Mouse (Mus musculus) CH12.LX (cell line): ENCODE data around the gene 1700029P11Rik. TPM values are rescaled to one million over a fixed set of nuclear protein-coding genes. Genes with fewer than 3 reads are reported as not detected.

Experiments
- DNase-seq: peaks from one replicate; pipeline ENCODE4 v3.0.0-alpha.2; 2013; ENCODE audit errors: extremely low read depth
- H3K27ac ChIP-seq: 2 replicates; pipeline ENCODE4 v1.5.1; 2012; ENCODE audit warnings: low read depth, mild to moderate bottlenecking, control low read depth, moderate library complexity; ENCODE audit not compliant: insufficient read depth
- H3K27me3 ChIP-seq: replicated peaks from 2 replicates; pipeline ENCODE3; 2012; ENCODE audit warnings: inconsistent platforms
- H3K36me3 ChIP-seq, 2 experiments: replicated peaks in 1 of 2; 2 replicates each; pipeline versions ENCODE3 to v1.6.1; 2012; ENCODE audit warnings: inconsistent platforms in 1 of 2, low read length in 1 of 2, mild to moderate bottlenecking in 1 of 2, mixed read lengths in 1 of 2, moderate library complexity in 1 of 2; ENCODE audit not compliant: control insufficient read depth in 1 of 2, insufficient read depth in 1 of 2
- H3K4me1 ChIP-seq, 2 experiments: 2 replicates each; pipeline ENCODE4 v1.6.1; 2012; ENCODE audit warnings: inconsistent platforms in 1 of 2, moderate library complexity in 1 of 2; ENCODE audit not compliant: insufficient read depth in 2 of 2, control insufficient read depth in 1 of 2
- H3K4me2 ChIP-seq: 2 replicates; pipeline ENCODE4 v1.6.1; 2012; ENCODE audit warnings: low read depth, mild to moderate bottlenecking, control low read depth; ENCODE audit not compliant: poor library complexity, insufficient read depth, severe bottlenecking
- H3K4me3 ChIP-seq, 3 experiments: fragments of 150-350 bp in 1 of 3; sonication (generic) in 1 of 3; replicated peaks in 1 of 3; 2 replicates each; pipeline versions ENCODE3 to v1.5.1; 2011 to 2012; ENCODE audit warnings: low read depth in 2 of 3, low read length in 2 of 3, mild to moderate bottlenecking in 2 of 3, moderate library complexity in 2 of 3, control low read depth in 1 of 3, improper control_type of control experiment in 1 of 3, inconsistent platforms in 1 of 3, mixed read lengths in 1 of 3; ENCODE audit not compliant: poor library complexity in 1 of 3
- H3K79me2 ChIP-seq: replicated peaks from 2 replicates; pipeline ENCODE4 v1.6.1; 2012; ENCODE audit warnings: mild to moderate bottlenecking, moderate library complexity; ENCODE audit not compliant: control insufficient read depth, poor library complexity, insufficient read depth, severe bottlenecking; ENCODE audit errors: extremely low read depth
- H3K9ac ChIP-seq: 2 replicates; pipeline ENCODE4 v1.6.1; 2012; ENCODE audit warnings: low read depth, mild to moderate bottlenecking, control low read depth, moderate library complexity; ENCODE audit not compliant: insufficient read depth
- H3K9me3 ChIP-seq: replicated peaks from 2 replicates; pipeline ENCODE3; 2012; ENCODE audit warnings: low read length, inconsistent platforms, mixed read lengths
- BHLHE40 ChIP-seq: IDR thresholded peaks from 2 replicates; pipeline ENCODE4 v1.6.1; 2011; ENCODE audit warnings: mild to moderate bottlenecking, low read depth, low read length, improper control_type of control experiment
- CHD1 ChIP-seq: IDR thresholded peaks from 2 replicates; pipeline ENCODE4 v1.6.1; 2012; ENCODE audit warnings: low read depth, low read length, improper control_type of control experiment, inconsistent platforms
- E2F4 ChIP-seq: IDR thresholded peaks from 2 replicates; pipeline ENCODE4 v1.6.1; 2011; ENCODE audit warnings: low read depth, low read length, improper control_type of control experiment; ENCODE audit not compliant: insufficient replicate concordance
- ELF1 ChIP-seq: IDR thresholded peaks from 2 replicates; pipeline ENCODE4 v1.6.1; 2014; ENCODE audit warnings: low read depth, mild to moderate bottlenecking, inconsistent platforms, low read length, improper control_type of control experiment
- EP300 ChIP-seq: IDR thresholded peaks from 2 replicates; pipeline ENCODE4 v1.6.1; 2011; ENCODE audit warnings: low read length, improper control_type of control experiment
- IRF4 ChIP-seq: IDR thresholded peaks from 2 replicates; pipeline ENCODE4 v1.6.1; 2014; ENCODE audit warnings: low read depth, mild to moderate bottlenecking, inconsistent platforms, low read length, improper control_type of control experiment
- JUN ChIP-seq: IDR thresholded peaks from 2 replicates; pipeline ENCODE4 v1.6.1; 2011; ENCODE audit warnings: low read depth, mild to moderate bottlenecking, low read length, improper control_type of control experiment, moderate library complexity; ENCODE audit not compliant: insufficient read depth
- KAT2A ChIP-seq: IDR thresholded peaks from 2 replicates; pipeline ENCODE4 v1.6.1; 2012; ENCODE audit warnings: low read length, improper control_type of control experiment, inconsistent platforms; ENCODE audit not compliant: insufficient replicate concordance
- MAFK ChIP-seq: IDR thresholded peaks from 2 replicates; pipeline ENCODE4 v1.6.1; 2011; ENCODE audit warnings: low read length, improper control_type of control experiment; ENCODE audit not compliant: insufficient replicate concordance
- MAX ChIP-seq: IDR thresholded peaks from 2 replicates; pipeline ENCODE4 v1.6.1; 2011; ENCODE audit warnings: low read length, improper control_type of control experiment
- MAZ ChIP-seq: IDR thresholded peaks from 2 replicates; pipeline ENCODE4 v1.6.1; 2012; ENCODE audit warnings: low read depth, mild to moderate bottlenecking, inconsistent platforms, low read length, improper control_type of control experiment, moderate library complexity
- MEF2A ChIP-seq: IDR thresholded peaks from 2 replicates; pipeline ENCODE4 v1.6.1; 2014; ENCODE audit warnings: low read depth, mild to moderate bottlenecking, inconsistent platforms, low read length, improper control_type of control experiment, borderline replicate concordance
- MXI1 ChIP-seq: IDR thresholded peaks from 2 replicates; pipeline ENCODE4 v1.6.1; 2011; ENCODE audit warnings: mild to moderate bottlenecking, low read depth, low read length, improper control_type of control experiment
- MYC ChIP-seq: IDR thresholded peaks from 2 replicates; pipeline ENCODE4 v1.6.1; 2011; ENCODE audit warnings: low read depth, mild to moderate bottlenecking, improper control_type of control experiment, low read length
- PAX5 ChIP-seq: IDR thresholded peaks from 2 replicates; pipeline ENCODE4 v1.6.1; 2012; ENCODE audit warnings: low read length, inconsistent platforms, mixed read lengths
- POLR2A ChIP-seq: IDR thresholded peaks from 2 replicates; pipeline ENCODE4 v1.6.1; 2011; ENCODE audit warnings: low read depth, mild to moderate bottlenecking, improper control_type of control experiment, low read length
- RAD21 ChIP-seq: IDR thresholded peaks from 2 replicates; pipeline ENCODE4 v1.6.1; 2011; ENCODE audit warnings: low read depth, mild to moderate bottlenecking, low read length, improper control_type of control experiment, moderate library complexity
- RCOR1 ChIP-seq: conservative IDR thresholded peaks from 2 replicates; pipeline ENCODE4 v1.6.1; 2012; ENCODE audit warnings: low read depth, mild to moderate bottlenecking, inconsistent platforms, low read length, improper control_type of control experiment
- UBTF ChIP-seq: IDR thresholded peaks from 2 replicates; pipeline ENCODE4 v1.6.1; 2012; ENCODE audit warnings: low read depth, mild to moderate bottlenecking, inconsistent platforms, low read length, improper control_type of control experiment, moderate library complexity
- ZC3H11A ChIP-seq: IDR thresholded peaks from 2 replicates; pipeline ENCODE4 v1.6.1; 2012; ENCODE audit warnings: low read depth, mild to moderate bottlenecking, inconsistent platforms, low read length, improper control_type of control experiment
- ZKSCAN1 ChIP-seq: IDR thresholded peaks from 2 replicates; pipeline ENCODE4 v1.6.1; 2012; ENCODE audit warnings: low read depth, inconsistent platforms, low read length, improper control_type of control experiment, borderline replicate concordance
- dilution Hi-C: fragments of 300-500 bp; cut with MboI; formaldehyde crosslinking; loops from 2 replicates; pipeline ENCODE4 v1.14.3; 2020; ENCODE audit warnings: low sequenced_read_pairs; ENCODE audit not compliant: extremely low pct_unique_long_range_greater_than_20kb, extremely low pct_ligation_motif_present
- in situ Hi-C: fragments of 300-500 bp; cut with MboI; formaldehyde crosslinking; loops from 3 replicates; pipeline ENCODE4 v1.14.3; 2019; ENCODE audit warnings: low sequenced_read_pairs, low pct_ligation_motif_present, low pct_unique_long_range_greater_than_20kb, mixed read lengths
- polyA plus RNA-seq: library from polyadenylated mRNA; unstranded; fragments of >175 nt; gene quantifications from 2 replicates; pipeline ENCODE4 v1.2.1, GENCODE M21; 2012; ENCODE audit warnings: low read depth; ENCODE audit not compliant: insufficient read length
- total RNA-seq, 2 experiments: library from RNA; depleted of rRNA; stranded (reverse); fragments of 300-350 nt in 1 of 2; fragments of >200 nt in 1 of 2; gene quantifications; 2 replicates each; pipeline ENCODE4 v1.2.3; 2012 to 2014

The 1700029P11Rik gene
- total and polyA plus RNA-seq, 3 experiments, result not detected

DNA sequence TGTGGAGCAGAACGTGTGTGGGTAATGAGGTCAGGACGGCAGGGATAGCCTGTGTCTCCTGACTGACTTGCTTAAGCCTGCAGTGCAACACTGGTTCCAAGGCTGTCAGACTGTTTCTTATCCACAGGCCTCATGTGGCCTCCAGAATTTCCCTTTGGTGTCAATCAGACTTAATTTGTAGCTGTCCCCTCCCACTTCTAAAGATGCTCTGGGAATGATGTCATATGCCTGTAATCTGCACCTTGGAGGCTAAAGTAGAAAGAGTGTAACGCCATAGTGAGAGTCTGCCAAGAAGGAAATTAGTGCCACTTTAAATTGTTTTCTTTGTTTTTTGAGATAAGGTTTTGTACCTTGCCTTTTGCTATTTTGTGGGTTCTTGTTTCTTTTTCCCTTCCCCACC lies 38.9 kb downstream of the 1700029P11Rik start:
- in situ Hi-C loops, result no loop called here
- Histone ChIP-seq H3K79me2 (peaks cover 21% of the 10 kb centered on the region), H3K27me3 (no peaks in the 10 kb centered on the region), H3K27ac (no peak overlapping the region), H3K9me3 (peaks cover 2% of the 10 kb centered on the region), H3K9ac (no peak overlapping the region), H3K4me3 (no peak overlapping the region), H3K4me2 (no peak overlapping the region), H3K4me1 (peaks cover 0 to 41% of the 10 kb centered on the region in 2 experiments; a peak in 2 of 4 replicates), H3K36me3 (peaks cover 26 to 50% of the 10 kb centered on the region in 2 experiments)
- no peak for TF ChIP-seq MAFK
- no peak for TF ChIP-seq MAX
- no peak for TF ChIP-seq MEF2A
- no peak for TF ChIP-seq PAX5
- TF ChIP-seq ZC3H11A, result no peak
- no peak for TF ChIP-seq MXI1
- DNase-seq, result no peak
- dilution Hi-C loops, result no loop called here

GRCm38 (mm10) chr15:82022535-82023088 lies 42.3 kb downstream of the 1700029P11Rik start:
- no peak for DNase-seq
- H3K9me3 ChIP-seq, result peaks cover 2% of the 10 kb centered on the region
- no peak overlapping the region for H3K4me3 ChIP-seq
- peaks cover 53 to 80% of the 10 kb centered on the region in 2 experiments for H3K36me3 ChIP-seq
- no peak overlapping the region for H3K9ac ChIP-seq
- H3K4me2 ChIP-seq, result no peak overlapping the region
- TF ChIP-seq RCOR1, result no peak
- TF ChIP-seq ZKSCAN1, result no peak
- TF ChIP-seq IRF4, result no peak
- no peak for TF ChIP-seq MAZ
- TF ChIP-seq JUN, result no peak
- TF ChIP-seq RAD21, result no peak
- TF ChIP-seq MAX, result no peak
- TF ChIP-seq E2F4, result no peak
- TF ChIP-seq EP300, result no peak
- no peak for TF ChIP-seq MAFK
- no peak for TF ChIP-seq ELF1
- no peak for TF ChIP-seq BHLHE40
- TF ChIP-seq POLR2A, result no peak
- no peak for TF ChIP-seq MYC
- no peak for TF ChIP-seq CHD1
- TF ChIP-seq UBTF, result no peak
- no peak for TF ChIP-seq KAT2A
- TF ChIP-seq PAX5, result no peak
- no peaks in the 10 kb centered on the region; the same call in 1 of the 2 replicates for H3K79me2 ChIP-seq
- in situ Hi-C loops, result no loop called here
- H3K27ac ChIP-seq, result no peak overlapping the region
- peaks cover 4 to 41% of the 10 kb centered on the region in 2 experiments for H3K4me1 ChIP-seq
- dilution Hi-C loops, result no loop called here
- no peaks in the 10 kb centered on the region for H3K27me3 ChIP-seq
